In genomic region chr7:99954212-99954611, GRCm38 (mm10) we compare ENCODE assay signal across 33 mouse cellular contexts. TPM values are rescaled to one million over a fixed set of nuclear protein-coding genes. Genes with fewer than 3 reads are reported as not detected.
A peak's percentile ranks its signal among the peaks of the same experiment; 100 is the strongest.
DNase-seq lines count a peak whose midpoint lies in the region; ATAC-seq lines count a peak whose summit lies in the region.
"Had no signal": no experiment of that assay in that cellular context is flagged by ENCODE, and none has a peak within 500 bp of the region (broad histone marks: within the 10 kb centered on the region; RNA-seq: fewer than 3 reads in every experiment).

No protein-coding gene starts in this region.

- peak; percentile 21 for DNase-seq in CD4-positive, CD25-positive, alpha-beta regulatory T cell, adult 2 months (ENCODE audit: low read depth, low spot score)
- peak; percentile 6 for DNase-seq in neural tube, embryonic 10.5 days (ENCODE audit: extremely low spot score, low spot score)
- DNase-seq in thymus, postnatal 0 days (ENCODE audit: low spot score), result peak; percentile 85
- peak; percentile 52 for DNase-seq in thymus, postnatal 4 days
- DNase-seq in heart, adult 18-20 months, result no peak
- no peak for DNase-seq in spleen, postnatal 14 days (ENCODE audit: low spot score in 2 of 2)
- DNase-seq: adrenal gland, postnatal 25 days; cerebellum, adult 18-20 months; cerebellum, postnatal 10 days; forebrain, postnatal 0 days; heart, postnatal 14 days; kidney, adult 18-20 months; kidney, postnatal 36 days; layer of hippocampus, postnatal 36 days; liver, postnatal 0 days; lung, postnatal 4 days had no signal

- H3K4me3 ChIP-seq in neural tube, embryonic 15.5 days (replicated peaks), result no peak overlapping the region
- H3K4me3 ChIP-seq: embryonic facial prominence, embryonic 13.5 days; forebrain, embryonic 10.5 days; hindbrain, embryonic 10.5 days; hindbrain, embryonic 15.5 days; kidney, embryonic 15.5 days; limb, embryonic 12.5 days; liver, embryonic 12.5 days; midbrain, embryonic 10.5 days; midbrain, embryonic 15.5 days; neural tube, embryonic 12.5 days; stomach, embryonic 15.5 days had no signal

- no peak for ATAC-seq in CD4-positive, CD25-positive, alpha-beta regulatory T cell, adult 4 months
- ATAC-seq in neural tube, embryonic 15.5 days (ENCODE audit: low FRiP score), result no peak
- ATAC-seq: forebrain, postnatal 0 days; liver, embryonic 12.5 days; liver, postnatal 0 days; lung, postnatal 0 days; midbrain, embryonic 15.5 days had no signal

- whole genome bisulfite sequencing in neural tube, embryonic 15.5 days, result 88% methylated on average over 8 of the region's 8 CpGs

- no peak overlapping the region for H3K27ac ChIP-seq in neural tube, embryonic 15.5 days (replicated peaks)
- H3K27ac ChIP-seq: embryonic facial prominence, embryonic 13.5 days; forebrain, embryonic 10.5 days; hindbrain, embryonic 10.5 days; hindbrain, embryonic 15.5 days; kidney, embryonic 15.5 days; limb, embryonic 12.5 days; liver, embryonic 12.5 days; midbrain, embryonic 10.5 days; midbrain, embryonic 15.5 days; neural tube, embryonic 12.5 days; stomach, embryonic 15.5 days had no signal

- H3K9me3 ChIP-seq in neural tube, embryonic 15.5 days (replicated peaks), result no peaks in the 10 kb centered on the region
- H3K9me3 ChIP-seq: embryonic facial prominence, embryonic 13.5 days; forebrain, embryonic 10.5 days; hindbrain, embryonic 10.5 days; hindbrain, embryonic 15.5 days; kidney, embryonic 15.5 days; limb, embryonic 12.5 days; liver, embryonic 12.5 days; midbrain, embryonic 10.5 days; midbrain, embryonic 15.5 days; neural tube, embryonic 12.5 days; stomach, embryonic 15.5 days had no signal

- no peak overlapping the region for H3K4me2 ChIP-seq in neural tube, embryonic 15.5 days
- H3K4me2 ChIP-seq: embryonic facial prominence, embryonic 13.5 days; hindbrain, embryonic 15.5 days; kidney, embryonic 15.5 days; limb, embryonic 12.5 days; liver, embryonic 12.5 days; midbrain, embryonic 15.5 days; neural tube, embryonic 12.5 days; stomach, embryonic 15.5 days had no signal

- 0 out of 2 replicates have a peak, but pooled peaks cover 2% of the 10 kb centered on the region for H3K36me3 ChIP-seq in neural tube, embryonic 15.5 days
- H3K36me3 ChIP-seq: hindbrain, embryonic 15.5 days; midbrain, embryonic 15.5 days had no signal

- H3K27me3 ChIP-seq in neural tube, embryonic 15.5 days (replicated peaks), result no peaks in the 10 kb centered on the region
- H3K27me3 ChIP-seq: embryonic facial prominence, embryonic 13.5 days; hindbrain, embryonic 15.5 days; kidney, embryonic 15.5 days; limb, embryonic 12.5 days; liver, embryonic 12.5 days; midbrain, embryonic 15.5 days; neural tube, embryonic 12.5 days; stomach, embryonic 15.5 days had no signal

- peaks cover 10% of the 10 kb centered on the region for H3K4me1 ChIP-seq in neural tube, embryonic 15.5 days
- H3K4me1 ChIP-seq: embryonic facial prominence, embryonic 13.5 days; forebrain, embryonic 10.5 days; hindbrain, embryonic 10.5 days; midbrain, embryonic 10.5 days; midbrain, embryonic 15.5 days; neural tube, embryonic 12.5 days; stomach, embryonic 15.5 days had no signal

- no peak overlapping the region for H3K9ac ChIP-seq in neural tube, embryonic 15.5 days (replicated peaks)
- H3K9ac ChIP-seq: embryonic facial prominence, embryonic 13.5 days; forebrain, postnatal 0 days; hindbrain, embryonic 15.5 days; kidney, embryonic 15.5 days; limb, embryonic 12.5 days; liver, embryonic 12.5 days; liver, postnatal 0 days; midbrain, embryonic 15.5 days; neural tube, embryonic 12.5 days; stomach, embryonic 15.5 days had no signal

RNA-seq across cellular contexts. Expression of gene Rnf169, which starts 26.0 kb away (rescaled TPM):
- polyA plus RNA-seq in CD4-positive, CD25-positive, alpha-beta regulatory T cell, adult 4 months (2017; shearing (Covaris generic)), result 1 to 10 TPM; 6.2 to 9.5 TPM
- polyA plus RNA-seq in neural tube, embryonic 15.5 days (2015; fragmentation: Nextera tagmentation; extraction: Ambion mirVana), result 4.2 and 4.6 TPM in 2 replicates
- polyA plus RNA-seq in thymus, postnatal 0 days (2015; fragmentation: Nextera tagmentation; extraction: Ambion mirVana), result 5.0 and 7.0 TPM in 2 replicates
- 10 to 100 TPM; 10.6 to 11.3 TPM for total RNA-seq in heart, adult 18-20 months (2021)

RNA-seq across cellular contexts. Expression of gene Chrdl2, which starts 51.8 kb away (rescaled TPM):
- polyA plus RNA-seq in CD4-positive, CD25-positive, alpha-beta regulatory T cell, adult 4 months (2017; shearing (Covaris generic)), result not detected
- 0.28 and 0.37 TPM in 2 replicates for polyA plus RNA-seq in neural tube, embryonic 15.5 days (2015; fragmentation: Nextera tagmentation; extraction: Ambion mirVana)
- 0.08 TPM in 1 of 2 replicates, not detected in the other for polyA plus RNA-seq in thymus, postnatal 0 days (2015; fragmentation: Nextera tagmentation; extraction: Ambion mirVana)
- not detected for total RNA-seq in heart, adult 18-20 months (2021)
- total RNA-seq: adrenal gland, adult 18-20 months; adrenal gland, postnatal 25 days; common myeloid progenitor, adult 5-6 weeks; forebrain, postnatal 0 days; heart, postnatal 14 days had no signal
- polyA plus RNA-seq: C2C12; liver, postnatal 0 days; midbrain, embryonic 15.5 days had no signal

Comparison
In these comparisons a context has a peak if more than half of its experiments do, and no peak if none do; other contexts are left out.
1. DNase-seq: peak in CD4-positive, CD25-positive, alpha-beta regulatory T cell, adult 2 months (single experiment), neural tube, embryonic 10.5 days (single experiment), thymus, postnatal 0 days (single experiment) and thymus, postnatal 4 days (single experiment); none in heart, adult 18-20 months (0 of 2) and spleen, postnatal 14 days (0 of 2).